Mouse (Mus musculus): ENCODE measurements around the gene Htra2. TPM values are rescaled to one million over a fixed set of nuclear protein-coding genes. Genes with fewer than 3 reads are reported as not detected.

The Htra2 gene
- total RNA-seq, 4 experiments from 2014 or later: 47.7 to 53.7 (median 50.4) TPM

DNA sequence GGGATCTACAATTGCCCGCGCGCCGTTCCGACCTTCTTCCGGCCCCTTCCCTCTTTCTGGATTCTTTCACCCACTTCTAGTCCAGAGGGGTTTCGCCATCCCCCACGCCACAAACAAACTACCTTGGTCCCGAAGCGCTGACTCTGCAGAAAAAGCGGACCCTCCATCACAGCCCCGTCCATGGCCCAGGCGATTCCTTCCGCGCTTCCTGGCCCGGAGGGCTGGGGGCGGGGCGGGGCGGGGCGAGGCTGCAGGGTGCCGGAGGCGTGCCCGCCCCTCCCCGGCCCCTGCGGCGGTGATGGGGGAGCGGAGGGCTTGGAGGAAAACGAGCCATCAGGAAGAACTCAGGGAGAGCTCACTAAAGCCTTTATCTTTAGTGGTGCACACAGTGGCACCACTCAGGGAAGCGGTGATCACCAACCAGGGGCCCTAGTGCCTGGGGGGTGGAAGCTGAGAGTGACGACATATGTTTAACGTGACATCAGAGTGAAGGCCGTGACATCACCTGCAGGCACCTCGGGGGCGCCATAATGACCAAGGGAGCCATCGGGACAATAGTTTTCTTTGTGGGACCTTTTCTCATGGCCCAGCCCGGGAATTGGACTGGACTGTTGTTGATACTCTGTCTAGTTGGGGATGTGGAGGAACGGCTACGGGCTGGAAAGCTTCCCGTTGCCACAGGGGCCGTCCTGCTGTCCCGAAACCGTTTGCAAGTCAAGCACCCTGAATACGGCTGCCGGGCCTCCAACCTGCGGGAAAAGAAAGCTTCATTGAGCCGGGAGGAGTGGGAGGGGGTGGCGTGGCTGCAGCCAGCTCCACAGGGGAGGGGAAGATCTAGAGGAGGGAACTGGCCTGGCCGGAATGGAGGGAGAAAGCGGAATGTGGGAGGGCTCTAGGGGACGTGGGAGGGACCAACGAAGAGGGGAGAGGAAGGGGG, 21.6 kb downstream of the Htra2 start, which contains the start of the genes Dok1 and Loxl3:
Gene Dok1 (minus strand): TSS at position 223 of the 937 bp plus-strand sequence.
Gene Loxl3 (plus strand): TSS at position 925 of the 937 bp plus-strand sequence.
- no peak for DNase-seq (ENCODE audit: low spot score in 2 of 2)

DNA sequence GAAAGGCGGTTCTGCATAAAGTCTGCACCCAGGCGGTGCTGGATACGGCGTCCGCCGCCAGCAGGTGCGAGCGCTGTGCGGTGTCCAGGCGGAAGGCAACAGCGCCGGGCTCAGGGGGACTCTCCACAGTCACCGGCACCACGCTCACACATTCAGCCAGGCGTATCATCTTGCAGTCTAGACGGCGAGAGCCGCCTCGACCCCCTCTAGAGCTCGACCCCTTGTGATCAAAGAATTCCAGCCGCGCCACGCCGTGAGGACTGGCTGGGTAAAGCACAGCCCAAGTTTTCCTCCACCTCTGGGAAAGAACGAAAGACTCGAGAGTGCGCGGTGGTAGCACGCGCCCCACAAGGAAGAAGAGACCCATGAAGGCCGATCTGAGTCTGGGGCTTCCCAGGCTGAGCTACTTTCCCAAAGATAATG, 22.3 kb downstream of the Htra2 start:
- no peak for DNase-seq (ENCODE audit: low spot score in 2 of 2)

DNA sequence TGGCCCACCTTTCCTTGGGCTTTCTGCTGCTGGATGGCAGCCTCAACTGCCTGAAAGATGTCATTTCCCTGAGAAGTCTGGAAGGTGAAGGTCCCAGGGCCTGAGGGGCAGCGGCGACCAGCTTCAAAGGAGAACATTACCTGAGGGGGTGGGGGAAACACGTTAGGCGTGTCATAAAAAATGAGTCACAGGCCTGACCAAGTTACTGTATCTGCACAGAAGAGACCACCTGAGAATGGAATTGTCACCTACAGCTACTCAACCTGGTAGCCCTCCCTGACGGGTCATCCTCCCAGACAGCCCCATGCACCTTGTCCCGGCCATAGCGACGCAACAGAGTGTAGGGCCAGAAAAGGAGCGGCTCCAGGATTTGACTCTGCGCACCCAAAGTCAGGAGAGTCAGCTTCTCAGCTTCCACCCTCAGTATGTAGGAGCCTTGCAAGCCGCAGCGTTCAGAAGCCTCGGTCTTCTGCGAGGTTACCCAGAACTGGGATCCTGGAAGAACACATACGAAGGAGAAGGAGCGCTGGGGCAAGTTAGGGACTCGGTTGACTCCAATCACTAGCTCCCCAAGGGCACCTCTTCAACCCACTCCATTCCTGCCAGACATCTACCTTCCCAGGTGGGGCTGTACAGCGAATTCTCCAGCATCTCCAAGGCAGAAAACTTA, 23.0 kb downstream of the Htra2 start:
- no peak for DNase-seq (ENCODE audit: low spot score in 2 of 2)

DNA sequence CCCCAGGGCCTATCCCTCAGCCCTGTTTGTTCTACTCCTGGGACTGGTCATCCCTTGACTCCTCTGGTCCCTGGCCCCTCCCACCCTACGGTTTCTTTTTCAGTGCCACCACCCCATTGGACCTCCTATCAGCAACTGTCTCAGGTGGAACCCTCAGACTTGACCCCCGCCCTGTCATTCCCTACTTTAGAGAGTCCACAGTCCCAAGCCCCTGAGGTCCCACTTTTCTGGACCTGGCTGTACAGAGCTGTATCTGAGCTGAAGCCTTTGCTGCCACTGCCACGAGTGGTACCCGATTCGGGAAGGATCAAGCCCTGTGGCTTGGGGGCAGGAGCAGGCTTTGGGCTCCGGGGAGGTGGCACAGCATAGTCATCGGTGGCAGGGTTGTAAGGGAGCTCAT, 24.0 kb downstream of the Htra2 start:
- DNase-seq (ENCODE audit: low spot score in 2 of 2): no peak

DNA sequence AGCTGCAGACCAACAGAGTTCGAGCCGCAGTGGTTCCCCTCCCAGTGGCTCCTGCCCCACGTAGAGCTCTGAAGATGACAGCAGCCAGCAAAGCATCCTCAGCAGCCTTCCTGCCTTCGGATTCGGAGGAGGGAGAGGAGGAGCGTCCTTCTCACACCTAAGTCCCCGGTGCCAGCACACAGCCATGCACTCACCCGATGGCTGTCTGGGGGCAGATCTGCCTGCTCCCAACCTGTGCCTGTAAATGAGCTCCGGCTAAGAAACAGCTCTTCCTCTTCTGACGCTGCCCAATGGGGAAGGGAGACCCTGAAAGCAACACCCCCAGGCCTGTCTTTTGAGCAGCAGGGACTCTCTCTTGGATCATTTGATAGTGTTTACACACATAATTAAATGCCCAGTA, 25.3 kb downstream of the Htra2 start:
- no peak for DNase-seq (ENCODE audit: low spot score in 2 of 2)

DNA sequence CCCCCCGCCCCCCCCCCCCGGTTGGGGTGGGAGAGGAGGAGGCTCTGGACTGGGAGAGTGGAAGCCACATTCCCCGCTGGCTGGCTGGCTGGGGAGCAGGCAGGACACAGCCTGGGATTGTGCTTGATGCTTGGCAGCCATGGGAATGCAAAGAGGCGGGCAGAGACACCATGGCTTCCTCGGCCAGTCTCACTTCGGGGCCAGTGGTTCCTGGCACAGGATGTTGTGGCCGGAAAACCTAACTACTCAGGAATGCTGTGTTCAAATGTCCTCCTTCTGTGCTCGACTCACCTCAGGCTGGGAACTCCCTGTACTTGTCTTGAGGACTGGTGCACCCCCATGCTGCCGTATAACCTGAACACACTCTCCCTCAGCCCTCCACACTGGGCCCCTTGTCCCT, 27.4 kb downstream of the Htra2 start:
- no peak for DNase-seq (ENCODE audit: low spot score in 2 of 2)

DNA sequence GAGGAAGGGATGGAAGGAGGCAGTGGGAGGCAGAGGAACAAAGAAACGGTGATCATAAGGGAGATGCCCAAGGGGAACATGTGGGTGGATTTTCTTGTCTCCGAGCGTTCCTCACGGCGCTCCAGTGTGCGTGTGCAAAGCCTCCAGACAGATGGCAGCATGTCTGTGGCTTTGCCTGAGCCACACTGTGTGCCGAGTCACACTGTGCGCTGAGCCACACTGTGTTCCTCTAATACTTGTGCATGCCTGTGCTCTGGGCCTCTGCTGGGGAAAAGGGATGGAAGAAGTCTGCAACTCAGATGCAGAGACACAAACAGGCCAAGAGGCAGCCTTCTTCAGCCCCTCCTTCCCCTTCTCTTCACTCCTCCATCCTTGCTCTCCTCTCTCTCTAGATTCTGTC, 27.8 kb downstream of the Htra2 start:
- no peak for DNase-seq (ENCODE audit: low spot score in 2 of 2)

DNA sequence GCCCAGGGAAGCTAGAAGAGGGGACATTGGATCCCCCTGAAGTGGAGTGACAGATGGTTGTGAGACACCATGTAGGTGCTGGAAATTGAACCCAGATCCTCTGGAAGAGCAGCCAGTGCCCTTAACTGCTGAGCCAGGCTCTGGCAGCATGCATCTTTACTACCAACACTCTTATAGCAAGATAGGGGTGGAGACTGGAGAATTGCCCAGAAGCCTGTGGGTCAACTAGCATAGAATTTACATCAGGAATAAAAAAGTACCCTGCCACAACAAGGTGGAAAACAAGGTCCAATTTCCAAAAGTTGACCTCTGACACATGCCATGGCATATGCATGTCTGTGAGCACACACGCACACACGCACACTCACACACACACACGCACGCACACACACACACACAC, 29.9 kb downstream of the Htra2 start:
- no peak for DNase-seq (ENCODE audit: low spot score in 2 of 2)

DNA sequence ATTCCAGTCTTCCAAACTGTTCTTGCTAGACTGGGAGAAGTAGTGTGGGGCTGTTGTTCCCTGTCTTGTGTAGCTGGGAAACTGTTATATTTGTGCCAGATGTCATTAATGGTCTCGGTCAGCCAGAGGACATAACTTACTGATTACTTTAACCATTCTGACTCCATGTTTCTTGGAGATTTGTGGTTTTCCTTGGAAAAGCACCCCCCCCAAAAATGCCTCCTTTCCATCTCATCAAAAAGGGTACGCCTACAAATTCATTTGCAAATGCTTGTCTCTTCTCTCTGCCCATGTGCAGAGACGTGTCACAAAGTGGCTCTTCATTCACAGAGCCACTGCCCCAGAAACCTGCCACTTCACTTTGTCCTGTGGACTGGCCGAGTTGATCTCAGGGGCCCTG, 30.7 kb downstream of the Htra2 start:
- no peak for DNase-seq (ENCODE audit: low spot score in 2 of 2)

DNA sequence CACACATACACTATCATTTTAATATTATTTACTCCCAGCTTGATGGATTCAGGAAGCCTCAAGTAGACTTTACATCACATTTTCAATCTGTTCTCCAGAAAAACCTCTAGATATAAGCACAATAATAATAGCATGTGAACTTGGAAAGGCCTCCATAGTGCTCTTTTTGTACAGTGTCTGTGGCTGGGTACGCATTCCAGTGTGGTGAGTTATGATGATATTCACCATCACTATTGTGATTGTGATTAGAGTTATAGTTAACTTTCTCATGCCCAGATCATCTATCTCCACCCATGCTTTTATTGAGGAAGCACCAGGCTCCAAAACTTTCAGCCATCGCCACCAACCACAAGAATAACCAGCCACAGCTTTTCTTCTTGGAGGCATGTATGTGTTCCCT, 31.3 kb downstream of the Htra2 start:
- no peak for DNase-seq (ENCODE audit: low spot score in 2 of 2)

DNA sequence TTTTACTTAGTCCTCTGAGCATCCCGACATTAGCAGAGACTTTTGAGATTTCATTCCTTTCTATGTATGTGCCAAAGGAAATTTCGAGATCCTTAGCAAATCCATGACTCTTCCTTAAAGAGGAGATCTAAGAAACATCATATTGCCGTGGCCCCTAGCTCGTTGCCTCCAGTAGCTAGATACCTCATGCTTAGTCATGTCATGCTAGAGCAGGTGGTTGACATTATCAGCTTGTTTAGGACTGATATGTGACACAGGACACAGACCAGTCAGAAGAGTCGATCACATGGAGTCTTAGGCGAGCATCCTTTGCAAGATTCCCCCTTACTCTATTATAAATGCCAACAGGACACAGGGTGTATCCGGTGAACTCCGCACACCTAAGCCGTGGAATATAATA, 32.1 kb downstream of the Htra2 start:
- no peak for DNase-seq (ENCODE audit: low spot score in 2 of 2)

DNA sequence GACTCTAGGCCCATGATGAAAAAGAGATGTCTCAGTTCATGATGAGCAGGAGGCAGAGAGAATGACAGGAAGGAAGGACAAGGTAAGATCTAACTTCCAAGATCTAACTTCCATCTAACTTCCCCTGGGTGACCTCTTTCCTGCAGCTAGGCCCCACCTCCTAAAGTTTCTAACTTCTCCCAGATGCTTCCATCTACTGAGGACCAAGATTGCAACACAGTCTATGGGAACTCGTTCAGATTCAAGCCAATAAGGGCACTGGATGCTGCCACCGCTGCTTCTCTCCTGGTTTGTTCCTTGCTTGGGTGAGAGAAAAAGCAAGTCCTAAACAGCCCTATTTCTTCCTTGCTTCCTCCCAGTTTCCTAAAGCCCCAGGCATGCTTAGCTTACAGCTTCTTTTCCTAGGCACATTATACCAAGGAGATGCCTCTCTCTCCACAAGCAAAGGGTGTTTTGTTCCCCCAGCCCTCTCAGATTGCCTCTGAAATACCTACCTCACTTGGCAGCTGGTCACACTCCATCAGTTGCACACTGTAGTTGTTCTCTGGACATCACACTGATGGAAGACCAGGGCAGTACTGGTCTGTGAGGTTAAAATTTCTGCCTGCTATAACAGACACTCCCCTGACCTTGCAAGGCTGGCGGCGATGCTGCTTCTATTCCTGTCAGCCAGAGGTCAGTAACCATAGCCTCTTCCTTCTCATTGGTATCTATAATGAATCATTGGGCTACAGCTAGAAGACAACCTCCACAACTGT, 34.1 kb downstream of the Htra2 start:
- no peak for DNase-seq (ENCODE audit: low spot score in 2 of 2)

DNA sequence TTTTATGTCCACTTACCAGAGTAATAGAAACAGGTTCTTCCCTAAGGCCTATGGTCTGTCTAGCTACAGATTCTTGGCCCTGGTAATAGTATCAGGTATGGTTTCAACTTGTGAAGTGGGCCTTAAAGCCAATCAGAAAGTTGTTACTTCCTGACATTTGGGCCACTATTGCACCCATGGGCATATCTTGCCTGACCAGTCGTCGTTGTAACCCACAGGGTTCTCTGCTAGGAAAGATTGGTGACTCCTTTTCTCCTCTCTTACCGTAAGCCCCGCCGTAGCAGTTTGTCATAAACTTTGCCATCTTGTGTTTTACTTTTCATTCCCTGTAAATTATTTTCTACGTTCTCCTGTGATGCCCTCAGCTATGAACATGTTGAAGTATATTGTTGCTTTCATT, 35.0 kb downstream of the Htra2 start:
- DNase-seq (ENCODE audit: low spot score in 2 of 2): no peak

DNA sequence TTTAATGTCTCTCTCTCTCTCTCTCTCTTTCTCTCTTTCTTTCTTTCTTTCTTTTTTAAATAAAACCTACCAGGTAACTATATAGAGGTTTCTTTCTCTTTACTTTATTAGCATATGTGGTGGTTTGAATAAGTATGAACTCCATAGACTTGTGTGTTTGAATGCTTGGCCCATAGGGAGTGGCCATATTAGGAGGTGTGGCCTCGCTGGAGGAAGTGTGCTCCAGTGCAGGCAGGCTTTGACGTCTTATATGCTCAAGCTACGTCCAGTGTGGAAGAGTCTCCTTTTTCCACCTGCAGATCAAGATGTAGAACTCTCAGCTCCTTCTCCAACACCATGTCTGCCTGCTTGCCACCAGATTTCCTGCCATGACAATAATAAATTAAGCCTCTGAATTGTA, 36.0 kb downstream of the Htra2 start:
- no peak for DNase-seq (ENCODE audit: low spot score in 2 of 2)

DNA sequence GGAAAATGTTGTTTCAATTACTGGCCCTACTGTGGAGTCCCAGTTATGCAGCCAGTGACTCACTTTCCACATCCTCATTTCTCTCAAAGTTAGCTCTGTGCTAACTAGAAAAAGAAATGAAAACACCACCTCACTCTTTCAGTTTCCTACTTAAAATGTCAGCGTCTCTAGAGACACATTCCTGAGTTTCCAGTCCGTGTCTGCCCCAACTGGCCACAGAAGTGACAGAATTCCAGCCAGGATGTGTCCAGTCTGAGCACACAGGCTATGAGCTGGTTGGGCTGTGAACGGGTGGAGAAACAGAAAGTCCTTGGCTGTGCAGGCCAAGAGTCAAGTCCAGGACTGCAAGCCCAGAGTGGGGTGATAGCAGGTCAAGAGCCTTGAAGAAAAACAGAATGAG, 37.9 kb downstream of the Htra2 start:
- no peak for DNase-seq (ENCODE audit: low spot score in 2 of 2)

DNA sequence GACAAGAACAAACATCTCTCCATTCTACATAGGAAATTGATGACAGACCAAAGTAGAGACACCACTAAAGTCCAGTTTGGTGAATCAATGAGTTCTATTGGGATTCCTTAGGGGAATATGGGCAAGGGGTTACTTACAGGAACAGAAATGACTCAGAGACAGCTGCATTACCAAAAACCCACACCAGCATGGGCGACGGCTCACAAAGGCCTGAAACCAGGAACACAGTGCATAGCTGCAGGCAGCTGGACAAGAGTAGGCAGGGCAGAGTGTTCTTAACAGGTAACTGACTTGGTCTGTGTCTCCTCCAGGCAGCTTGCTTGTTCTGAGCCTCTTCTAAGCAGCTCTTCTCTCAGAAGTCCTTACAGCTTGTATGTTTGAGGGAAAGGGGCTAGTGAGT, 39.3 kb downstream of the Htra2 start:
- no peak for DNase-seq (ENCODE audit: low spot score in 2 of 2)

DNA sequence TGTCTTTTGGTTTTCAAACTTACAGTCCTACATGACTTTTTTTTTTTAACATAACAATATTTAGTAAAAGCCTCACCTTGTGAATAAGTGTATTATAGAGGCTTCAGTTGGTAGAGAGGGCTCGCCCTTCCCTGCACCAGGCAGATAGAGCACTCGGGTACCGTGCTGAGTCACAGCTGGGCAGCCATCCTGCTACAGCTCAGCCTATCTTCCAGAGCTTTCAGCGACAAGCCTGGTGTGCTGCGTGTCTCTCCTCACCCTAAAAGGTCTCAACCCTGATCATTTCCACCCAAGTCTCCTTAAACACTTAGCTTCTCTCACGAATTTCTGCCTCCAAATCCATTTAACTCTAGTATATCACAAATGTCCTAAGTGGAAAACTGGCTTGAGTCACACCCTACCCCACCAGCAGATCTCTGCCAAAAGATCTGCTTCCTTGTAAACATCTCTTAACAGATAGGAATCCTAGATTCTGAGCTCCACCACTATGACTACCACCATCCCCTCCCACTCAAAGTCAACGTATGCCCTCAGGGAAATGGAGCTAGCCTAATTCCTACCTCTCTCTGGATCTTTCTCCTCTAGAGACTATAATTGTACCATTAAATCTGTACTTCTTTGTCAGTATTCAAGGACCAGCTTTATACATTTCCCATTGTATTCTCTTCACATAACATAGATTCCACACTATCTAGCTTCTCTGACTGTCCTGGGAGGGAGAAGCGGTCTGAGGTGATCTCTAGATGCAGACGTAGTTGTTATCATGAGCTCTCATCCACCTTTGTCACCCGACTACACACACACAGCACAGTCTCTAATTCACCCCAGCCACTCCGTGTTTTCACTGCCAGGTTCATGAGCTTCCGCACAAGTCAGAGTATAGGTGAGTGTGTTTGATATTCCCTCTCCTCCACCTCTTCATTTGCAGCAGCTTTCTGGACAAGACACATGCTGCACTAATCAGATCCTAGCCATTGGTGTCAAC, 40.3 kb downstream of the Htra2 start:
- no peak for DNase-seq (ENCODE audit: low spot score in 2 of 2)

DNA sequence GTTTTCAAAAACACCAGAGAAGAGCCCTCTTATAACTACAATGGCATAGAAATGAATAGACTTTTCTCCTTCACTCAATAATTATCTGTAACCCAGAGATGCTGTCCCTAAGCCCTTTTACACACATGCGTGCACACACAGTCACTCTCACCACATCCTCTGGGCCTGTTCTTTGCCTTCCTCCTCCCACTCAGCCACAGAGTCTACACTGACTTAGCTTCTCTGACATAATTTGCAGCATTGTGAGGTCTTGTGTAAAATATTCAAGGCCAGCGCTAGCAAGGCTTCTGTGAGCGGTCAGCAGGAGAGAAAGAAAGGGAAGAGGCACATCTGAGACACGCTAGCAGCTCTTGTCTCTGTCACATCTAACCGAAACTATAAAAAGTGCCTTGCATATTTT, 41.6 kb downstream of the Htra2 start:
- no peak for DNase-seq (ENCODE audit: low spot score in 2 of 2)

DNA sequence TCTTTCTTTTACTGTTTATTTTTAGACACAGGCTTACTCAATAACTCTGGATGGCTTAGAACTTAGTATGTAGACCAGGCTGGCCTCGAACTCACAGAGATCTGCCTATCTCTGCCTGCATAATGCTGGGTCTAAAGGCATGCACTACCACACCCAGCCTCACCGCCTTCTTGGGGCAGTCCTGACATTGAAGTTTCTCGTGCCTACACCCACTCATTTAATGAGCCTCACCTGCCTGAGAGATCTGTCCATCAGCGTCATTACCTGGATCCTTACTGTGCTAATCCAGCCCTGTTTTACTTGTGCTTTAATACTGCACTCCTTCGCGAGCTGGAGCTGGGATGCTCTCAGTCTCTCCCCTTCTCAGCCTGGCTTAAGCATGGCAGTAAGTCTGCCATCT, 43.3 kb downstream of the Htra2 start:
- DNase-seq (ENCODE audit: low spot score in 2 of 2): no peak

DNA sequence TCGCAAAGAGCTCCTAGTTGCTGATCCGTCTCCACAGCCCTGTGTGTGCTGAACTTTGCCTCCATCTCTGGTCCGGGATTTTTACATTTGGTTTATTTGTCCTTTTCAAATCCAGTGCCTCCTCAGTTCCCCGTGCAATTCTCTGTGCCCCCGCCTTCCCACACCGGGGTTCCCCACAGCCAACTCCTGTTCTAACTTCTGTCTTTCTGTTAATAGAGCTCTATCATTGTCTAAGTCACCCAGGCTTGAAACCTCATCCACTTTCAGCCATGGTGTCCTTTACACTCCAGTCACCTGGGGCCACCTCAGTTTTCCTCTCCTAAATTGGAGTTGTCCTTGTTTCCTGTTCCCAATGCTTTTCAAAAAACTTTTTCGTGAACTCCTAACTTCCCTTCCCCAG, 43.8 kb downstream of the Htra2 start:
- no peak for DNase-seq (ENCODE audit: low spot score in 2 of 2)

DNA sequence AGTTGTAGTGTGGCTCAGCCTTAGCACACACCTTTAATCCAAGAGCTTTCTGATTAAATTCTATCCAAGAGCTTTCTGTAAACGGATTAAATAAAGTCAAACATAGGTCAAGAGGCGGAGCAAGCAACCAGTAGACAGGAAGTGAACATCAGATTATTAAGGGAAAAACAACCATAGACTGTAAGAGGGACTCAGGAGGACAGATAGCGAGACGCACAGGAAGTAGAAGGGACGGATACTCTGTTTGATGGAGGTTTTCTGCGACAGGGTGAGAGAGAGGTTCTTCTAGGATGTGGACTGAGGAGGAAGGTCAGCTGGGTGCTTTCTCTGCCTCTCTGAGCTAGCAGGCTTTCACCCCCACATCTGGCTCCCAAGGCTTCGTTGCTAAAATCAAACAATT, 45.1 kb downstream of the Htra2 start:
- no peak for DNase-seq (ENCODE audit: low spot score in 2 of 2)

Data from left cerebral cortex, adult 8-10 months (tissue).